Mouse (Mus musculus) fibroblast of lung, adult 2 months (primary cell): ENCODE results near the gene Etfb.
A peak's percentile ranks its signal among the peaks of the same experiment; 100 is the strongest.
"Not testable (repeated sequence)": the region's sequence is repeated elsewhere in the genome, so short reads cannot be mapped to it uniquely, and the experiment has no call there.

Experiments
- DNase-seq: peaks from one replicate; pipeline ENCODE4 v3.0.0-alpha.2; 2011; ENCODE audit warnings: low read depth

The Etfb gene

GRCm38 (mm10) chr7:43443917-43444293 is at the start of gene Etfb, which contains the start of gene Gm45233:
Gene Etfb, plus strand, starts transcription at chr7:43444083.
Gene Gm45233, plus strand, starts transcription at chr7:43444128.
- DNase-seq, result peak; percentile 97

GRCm38 (mm10) chr7:43399501-43399900 is 44.4 kb upstream of the Etfb start:
- peak; percentile 37 for DNase-seq

GRCm38 (mm10) chr7:43402718-43403117 is 41.2 kb upstream of the Etfb start:
- DNase-seq, result no peak

- no peak for DNase-seq
Measured at GRCm38 (mm10) chr7:43407573-43407972, 36.3 kb upstream of the Etfb start.

GRCm38 (mm10) chr7:43408131-43408553 is 35.7 kb upstream of the Etfb start, which contains the start of gene Siglecg:
Gene Siglecg, plus strand, starts transcription at chr7:43408204.
- no peak for DNase-seq

GRCm38 (mm10) chr7:43409084-43409483 is 34.8 kb upstream of the Etfb start:
- no peak for DNase-seq

GRCm38 (mm10) chr7:43411724-43412123 is 32.2 kb upstream of the Etfb start:
- not testable (repeated sequence) for DNase-seq

GRCm38 (mm10) chr7:43417298-43417697 is 26.6 kb upstream of the Etfb start:
- DNase-seq, result no peak

- peak; percentile 40 for DNase-seq
Measured at GRCm38 (mm10) chr7:43422995-43423617, 20.8 kb upstream of the Etfb start.

GRCm38 (mm10) chr7:43423991-43424625 is 19.8 kb upstream of the Etfb start:
- no peak for DNase-seq

GRCm38 (mm10) chr7:43427406-43427805 is 16.5 kb upstream of the Etfb start, which contains the start of gene Lim2:
Gene Lim2, plus strand, starts transcription at chr7:43427670.
- DNase-seq, result no peak

- no peak for DNase-seq
Measured at GRCm38 (mm10) chr7:43429500-43429899, 14.4 kb upstream of the Etfb start.

- DNase-seq, result no peak
Measured at GRCm38 (mm10) chr7:43432891-43433290, 11.0 kb upstream of the Etfb start.

GRCm38 (mm10) chr7:43434676-43435075 is 9.2 kb upstream of the Etfb start:
- DNase-seq, result no peak

GRCm38 (mm10) chr7:43436341-43437255 is 7.3 kb upstream of the Etfb start, which contains the start of gene Nkg7:
Gene Nkg7, plus strand, starts transcription at chr7:43437073.
- DNase-seq, result no peak

GRCm38 (mm10) chr7:43438611-43439010 is 5.3 kb upstream of the Etfb start:
- no peak for DNase-seq

GRCm38 (mm10) chr7:43440482-43440881 is 3.4 kb upstream of the Etfb start, which contains the start of gene Cldnd2:
Gene Cldnd2, plus strand, starts transcription at chr7:43440782.
- DNase-seq, result no peak

- DNase-seq, result no peak
Measured at GRCm38 (mm10) chr7:43441071-43441470, 2.8 kb upstream of the Etfb start.

GRCm38 (mm10) chr7:43442684-43443083 is 1.2 kb upstream of the Etfb start:
- no peak for DNase-seq

- DNase-seq, result peak; percentile 54
Measured at GRCm38 (mm10) chr7:43443126-43443916, 562 bp upstream of the Etfb start.

- DNase-seq, result no peak
Measured at GRCm38 (mm10) chr7:43447801-43448200, 3.9 kb downstream of the Etfb start.

GRCm38 (mm10) chr7:43448246-43448645 is 4.4 kb downstream of the Etfb start:
- no peak for DNase-seq
